Mouse (Mus musculus): ENCODE measurements around the gene Jsrp1.
A peak's percentile ranks its signal among the peaks of the same experiment; 100 is the strongest.

The Jsrp1 gene

GRCm38 (mm10) chr10:80810084-80810483, 3.2 kb downstream of the Jsrp1 start:
- no peak for DNase-seq (ENCODE audit: low read depth, low spot score)

DNA sequence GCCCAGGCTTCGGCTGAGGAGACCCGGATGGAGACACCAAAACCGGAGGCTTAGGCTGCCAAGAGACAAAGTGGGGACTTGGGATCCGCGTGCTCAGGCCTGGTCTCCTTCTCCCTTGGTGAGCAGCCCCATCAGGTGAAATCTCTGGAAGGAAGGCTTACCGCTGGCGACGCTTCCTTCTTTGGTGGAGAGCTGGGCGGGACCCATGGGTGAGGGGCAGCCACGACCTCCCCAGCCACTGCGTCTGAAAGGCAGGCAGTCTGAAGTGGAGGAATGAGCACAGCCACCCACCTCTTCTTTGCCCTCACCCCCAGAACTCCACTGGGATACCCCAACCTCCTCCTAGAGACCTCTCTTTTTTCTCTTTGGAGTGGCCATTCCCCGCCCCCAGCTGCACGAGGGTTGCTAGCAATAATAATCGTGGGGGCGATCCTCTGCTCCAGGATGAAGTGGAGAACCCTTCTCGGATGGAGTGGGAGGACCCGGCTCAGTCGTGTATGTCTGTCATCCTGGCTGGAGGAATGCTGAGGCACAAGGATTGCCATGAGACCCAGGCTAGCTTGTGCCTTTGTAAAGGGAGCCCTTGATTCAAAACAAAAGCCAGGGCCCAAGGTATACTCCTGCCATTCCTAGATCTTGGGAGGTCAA, 4.2 kb downstream of the Jsrp1 start:
- DNase-seq (ENCODE audit: low read depth, low spot score) = no peak

DNA sequence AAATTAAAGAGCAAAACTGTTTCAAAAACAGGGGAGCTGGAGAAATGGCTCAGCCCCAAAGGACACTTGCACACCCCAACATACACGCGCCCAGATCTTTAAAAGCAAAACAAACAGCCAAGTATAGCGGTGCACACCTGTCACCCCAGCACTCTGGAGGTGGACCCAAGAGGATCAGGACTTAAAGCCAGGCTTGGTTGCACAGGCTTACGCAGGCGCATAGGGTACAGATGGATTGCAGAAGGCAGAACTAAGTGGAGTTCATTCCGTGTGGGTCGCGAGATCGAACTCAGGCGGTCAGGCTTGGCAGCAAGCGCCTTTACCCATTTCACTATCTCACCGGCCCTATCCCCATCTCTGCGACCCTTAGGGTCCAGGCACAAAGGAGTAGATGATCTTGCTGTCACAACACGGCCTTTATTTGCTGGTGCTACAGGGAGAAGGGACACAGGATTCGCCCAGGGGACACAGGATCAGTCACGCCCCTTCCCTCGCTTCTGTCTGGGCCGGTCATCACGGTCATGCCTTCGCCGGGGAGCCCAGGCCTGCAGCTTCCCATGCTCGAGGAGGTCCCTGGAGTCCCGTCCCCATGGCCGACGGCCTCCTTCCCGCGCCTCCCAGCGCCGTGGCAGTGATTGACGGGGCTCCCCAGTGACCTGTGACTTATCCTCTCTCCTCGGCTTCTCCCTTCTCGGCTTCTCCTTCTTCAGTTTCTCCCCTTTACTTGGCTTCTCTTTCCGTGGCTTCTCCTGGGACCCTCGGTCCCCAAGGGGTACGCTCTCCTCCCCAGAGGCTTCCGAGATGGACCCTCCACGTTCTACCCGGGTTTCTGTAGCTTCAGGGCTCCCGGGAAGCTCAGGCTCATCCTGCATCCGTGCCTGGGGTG, 5.0 kb downstream of the Jsrp1 start:
- DNase-seq (ENCODE audit: low read depth, low spot score) = no peak

- peak; percentile 76 for DNase-seq (ENCODE audit: low read depth, low spot score)
These were observed 6.2 kb downstream of the Jsrp1 start for GRCm38 (mm10) chr10:80807057-80807627.

DNA sequence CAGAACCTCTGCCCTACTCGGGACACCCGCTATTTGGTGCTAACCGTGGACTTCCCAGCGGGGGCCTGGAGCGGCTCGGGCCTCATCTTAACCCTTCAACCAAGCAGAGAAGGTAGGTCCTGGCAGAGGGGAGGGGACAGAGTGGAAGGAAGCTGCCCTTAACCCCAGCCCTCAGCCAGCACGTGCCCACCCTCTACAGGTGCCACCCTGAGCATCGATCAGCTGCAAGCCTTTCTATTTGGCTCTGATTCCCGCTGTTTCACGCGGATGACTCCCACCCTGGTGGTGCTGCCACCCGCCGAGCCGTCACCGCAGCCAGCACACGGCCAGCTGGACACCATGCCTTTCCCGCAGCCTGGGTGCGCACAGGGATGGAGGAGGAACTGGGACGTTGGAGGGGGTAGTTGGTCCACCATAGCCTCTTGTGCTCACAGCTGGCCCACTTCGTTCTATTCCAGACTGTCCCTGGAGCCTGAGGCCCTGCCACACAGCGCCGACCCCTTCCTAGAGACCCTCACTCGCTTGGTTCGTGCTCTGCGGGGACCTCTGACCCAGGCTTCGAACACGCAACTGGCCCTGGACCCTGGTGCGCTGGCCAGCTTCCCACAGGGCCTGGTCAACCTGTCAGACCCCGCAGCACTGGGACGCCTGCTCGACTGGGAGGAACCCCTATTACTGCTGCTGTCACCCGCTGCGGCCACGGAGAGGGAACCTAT, 6.8 kb downstream of the Jsrp1 start:
- DNase-seq (ENCODE audit: low read depth, low spot score) = no peak

DNA sequence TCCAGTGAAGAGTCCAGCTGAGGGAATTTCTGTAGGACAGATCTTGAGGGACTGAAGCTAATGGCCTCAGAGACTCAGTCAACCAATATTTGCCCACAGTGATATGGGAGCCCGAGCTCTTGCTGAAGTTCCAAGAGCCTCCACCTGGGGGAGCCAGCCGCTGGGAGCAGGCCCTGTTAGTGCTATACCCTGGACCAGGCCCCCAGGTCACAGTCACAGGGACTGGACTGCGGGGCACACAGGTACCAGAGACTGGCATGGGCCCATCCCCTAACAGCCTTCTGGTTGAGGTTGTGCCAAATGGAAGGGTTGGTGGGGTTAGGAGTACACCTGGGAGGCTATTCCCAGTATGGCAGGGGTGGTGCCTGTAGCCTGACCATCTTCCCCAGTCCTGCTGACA, 7.4 kb downstream of the Jsrp1 start:
- DNase-seq (ENCODE audit: low read depth, low spot score) = peak; percentile 63

DNA sequence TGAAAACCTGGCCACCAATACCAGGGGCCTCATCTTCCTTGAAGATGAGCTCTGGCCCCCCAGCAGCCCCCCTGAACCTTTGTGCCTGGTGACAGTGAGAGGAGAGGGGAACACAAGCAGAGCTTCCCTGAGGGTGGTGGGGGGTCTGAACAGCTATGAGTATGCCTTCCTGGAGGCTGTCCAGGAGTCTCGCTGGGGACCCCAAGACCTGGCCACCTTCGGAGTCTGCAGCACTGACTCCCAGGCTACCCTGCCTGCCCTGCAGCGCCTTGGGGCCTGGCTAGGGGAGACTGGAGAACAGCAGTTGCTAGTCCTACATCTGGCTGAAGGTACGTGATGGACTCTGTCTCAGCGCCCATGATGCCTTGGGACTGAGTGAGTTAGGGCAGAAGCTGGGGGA, 8.0 kb downstream of the Jsrp1 start:
- no peak for DNase-seq (ENCODE audit: low read depth, low spot score)

DNA sequence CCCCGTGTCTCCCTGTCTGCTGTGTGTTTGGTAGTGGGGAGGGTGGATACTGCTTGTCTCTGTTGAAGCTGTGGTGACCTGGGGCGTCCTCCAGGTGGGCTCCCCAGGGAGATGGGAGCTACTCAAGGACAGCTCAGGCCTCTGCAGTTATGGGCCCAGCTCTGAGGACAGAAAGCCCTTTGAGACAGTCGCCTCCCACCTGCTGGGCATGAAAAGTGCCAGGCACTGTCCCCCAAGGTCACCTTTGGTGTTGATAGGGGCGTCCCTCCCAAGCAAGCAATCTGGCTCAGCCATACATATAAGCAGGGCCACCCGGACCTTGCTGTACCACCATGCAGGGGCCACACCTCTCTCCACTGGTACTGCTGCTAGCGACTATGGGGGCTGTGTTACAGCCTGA, 8.4 kb downstream of the Jsrp1 start, which contains the start of gene Amh:
Gene Amh, plus strand, starts transcription at position 328 of the 400 bp plus-strand sequence.
- no peak for DNase-seq (ENCODE audit: low read depth, low spot score)

- no peak for DNase-seq (ENCODE audit: low read depth, low spot score)
These were observed 9.0 kb downstream of the Jsrp1 start for GRCm38 (mm10) chr10:80804340-80804739.

DNA sequence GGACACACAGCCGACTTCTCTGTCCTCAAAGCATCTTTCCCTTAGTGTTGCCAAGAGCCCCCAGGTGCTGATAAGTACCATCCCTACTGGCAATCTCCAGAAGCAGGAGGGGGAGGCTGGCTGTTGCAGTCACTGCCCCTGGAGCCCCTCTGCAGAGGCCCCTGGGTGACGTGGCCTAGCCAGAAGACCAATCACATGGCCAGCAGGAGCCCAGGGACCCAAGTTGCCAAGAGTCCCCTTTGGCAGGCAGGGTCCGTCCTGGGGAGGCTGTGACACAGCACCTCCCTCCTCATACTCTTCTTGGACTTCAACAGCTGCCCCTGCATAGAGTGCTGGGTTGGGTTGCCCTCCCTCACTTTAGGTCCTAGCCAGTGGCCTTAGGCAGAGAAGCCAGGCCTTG, 10.3 kb downstream of the Jsrp1 start:
- DNase-seq (ENCODE audit: low read depth, low spot score) = no peak

- DNase-seq (ENCODE audit: low read depth, low spot score) = no peak
These were observed 10.9 kb downstream of the Jsrp1 start for GRCm38 (mm10) chr10:80802204-80802912.

GRCm38 (mm10) chr10:80799070-80799566, 14.2 kb downstream of the Jsrp1 start:
- DNase-seq (ENCODE audit: low read depth, low spot score) = no peak

GRCm38 (mm10) chr10:80798150-80799006, 14.9 kb downstream of the Jsrp1 start, which contains the start of the genes Sf3a2 and Plekhj1:
Gene Sf3a2 (plus strand): TSS chr10:80798198.
Gene Plekhj1 (minus strand): TSS chr10:80798626.
- DNase-seq (ENCODE audit: low read depth, low spot score) = peak; percentile 98

DNA sequence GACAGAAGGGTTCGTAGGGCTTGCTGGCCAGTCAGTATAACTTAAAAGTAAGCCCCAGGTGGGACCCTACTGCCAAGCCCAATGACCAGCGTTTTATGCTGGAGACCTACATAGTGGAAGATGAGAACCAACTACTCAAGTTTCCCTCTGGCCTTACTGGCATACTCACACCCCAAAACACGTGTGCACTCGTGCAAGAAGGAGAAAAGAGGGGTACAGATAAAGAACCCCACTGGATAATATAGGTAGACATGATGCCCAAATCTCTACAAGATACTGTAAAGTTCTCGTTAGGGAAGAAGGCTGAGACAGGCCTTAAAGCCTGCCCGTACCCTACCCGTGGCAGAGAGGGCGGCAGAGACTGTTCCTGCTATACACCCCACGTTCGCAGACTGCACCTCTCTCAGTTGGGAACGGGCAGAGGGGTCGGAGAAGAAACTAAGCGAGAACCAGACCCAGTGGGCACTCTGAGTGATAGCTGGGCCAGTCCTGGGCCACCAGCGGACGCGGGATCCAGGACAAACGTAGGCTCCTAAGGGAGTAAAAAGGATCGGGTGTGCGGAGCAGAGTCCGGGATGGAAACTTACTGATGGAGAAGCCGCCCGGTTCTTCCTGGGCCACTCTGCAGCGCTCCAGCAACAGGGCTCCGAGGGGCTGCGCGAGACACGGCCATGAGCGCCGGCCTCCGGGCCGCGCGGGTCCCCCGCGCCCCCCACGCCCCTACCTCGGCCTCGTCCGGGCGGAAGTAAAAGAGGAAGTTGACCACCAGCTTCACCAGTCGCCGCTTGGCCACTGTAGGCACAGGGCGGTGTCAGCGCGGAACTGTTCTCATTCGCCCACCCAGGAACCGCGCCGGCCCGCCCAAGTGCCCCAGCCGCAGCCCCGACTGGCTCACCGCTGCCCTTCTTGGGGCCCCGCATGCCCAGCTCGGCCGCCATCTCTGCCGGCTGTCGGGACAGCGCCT, 15.8 kb downstream of the Jsrp1 start:
- DNase-seq (ENCODE audit: low read depth, low spot score) = no peak

GRCm38 (mm10) chr10:80796307-80796848, 16.9 kb downstream of the Jsrp1 start:
- no peak for DNase-seq (ENCODE audit: low read depth, low spot score)

DNA sequence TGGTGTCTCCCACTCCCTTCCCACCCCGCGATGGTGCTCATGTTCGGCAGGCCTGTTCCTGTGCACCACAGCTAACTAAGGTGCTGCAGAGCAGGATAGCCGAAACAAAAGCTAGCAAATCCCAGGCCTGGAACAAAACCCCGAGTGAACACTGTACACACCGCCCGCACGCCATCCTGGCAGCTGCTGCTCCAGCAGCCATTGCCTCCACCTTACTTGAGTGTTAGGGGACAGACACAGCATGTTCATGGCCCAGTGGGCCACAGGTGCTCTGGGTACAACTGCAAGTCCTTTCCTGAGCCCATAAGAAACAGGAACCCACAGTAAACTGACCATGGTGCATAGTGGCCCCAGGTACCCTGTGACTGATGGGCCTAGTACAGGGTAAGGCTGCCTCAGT, 18.5 kb downstream of the Jsrp1 start:
- DNase-seq (ENCODE audit: low read depth, low spot score) = no peak

DNA sequence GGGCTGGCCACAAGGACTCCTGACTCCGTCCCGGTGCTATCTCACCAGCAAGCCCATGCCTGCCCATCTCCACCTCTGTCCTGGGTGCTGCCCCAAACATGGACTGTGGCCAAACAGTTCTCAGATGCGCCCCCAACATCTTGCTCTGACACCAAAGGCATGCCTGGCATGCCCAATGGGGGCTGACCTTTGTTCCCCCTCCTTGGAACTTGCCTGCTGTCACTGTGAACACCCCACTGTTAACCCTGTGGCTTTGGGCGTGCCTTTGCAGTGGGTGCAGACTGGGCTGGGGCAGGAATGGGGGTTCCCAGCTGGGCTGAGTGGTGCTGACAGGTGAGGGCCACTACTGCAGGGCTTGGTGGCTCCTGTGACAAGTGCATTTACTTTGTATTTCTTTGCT, 19.5 kb downstream of the Jsrp1 start:
- no peak for DNase-seq (ENCODE audit: low read depth, low spot score)

GRCm38 (mm10) chr10:80793033-80793784, 20.1 kb downstream of the Jsrp1 start:
- no peak for DNase-seq (ENCODE audit: low read depth, low spot score)
